Mouse (Mus musculus): ENCODE data around the gene Pex11g.

Gene Pex11g

GRCm38 (mm10) chr8:3482240-3482740, 14.8 kb upstream of the Pex11g start:
- in situ Hi-C loops (cut with MboI, MseI): loop anchor here (25.0 kb wide), 1 partner anchor 1130 kb away; the partner anchor contains the start of gene Zfp958

DNA sequence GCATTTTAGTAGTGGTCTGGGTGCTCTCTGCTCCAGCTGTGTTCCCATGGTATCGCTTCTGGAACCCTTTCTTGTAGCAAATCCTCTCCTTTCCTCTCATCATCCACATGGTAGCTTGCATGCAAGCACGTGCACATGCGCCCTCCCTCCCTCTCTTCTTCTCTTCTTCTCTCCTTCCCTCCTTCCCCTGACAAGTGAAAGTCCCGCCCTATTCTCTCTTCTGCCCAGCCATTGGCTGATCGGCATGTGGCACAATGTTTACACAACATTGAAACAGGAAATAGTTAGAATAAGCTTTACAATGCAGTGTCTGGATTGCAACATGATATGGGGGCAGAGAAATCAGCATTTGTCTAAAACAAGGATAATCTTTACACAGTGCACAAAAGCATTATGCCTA, 14.1 kb upstream of the Pex11g start:
- in situ Hi-C loops (cut with MboI, MseI): loop anchor here (25.0 kb wide), 1 partner anchor 1131 kb away; the partner anchor contains the start of gene Zfp958

- in situ Hi-C loops (cut with MboI, MseI): loop anchor here (25.0 kb wide), 1 partner anchor 1132 kb away; the partner anchor contains the start of gene Zfp958
Measured at GRCm38 (mm10) chr8:3480221-3480785, 12.8 kb upstream of the Pex11g start.

GRCm38 (mm10) chr8:3475715-3476429, 8.4 kb upstream of the Pex11g start:
- in situ Hi-C loops (cut with MboI, MseI): loop anchor here (25.0 kb wide), 1 partner anchor 1136 kb away; the partner anchor contains the start of gene Zfp958

GRCm38 (mm10) chr8:3470562-3470961, 3.1 kb upstream of the Pex11g start, which contains the start of gene Tex45:
Gene Tex45, plus strand, starts transcription at chr8:3470862.
- in situ Hi-C loops (cut with MboI, MseI): no loop called here

- in situ Hi-C loops (cut with MboI, MseI): no loop called here
Measured at GRCm38 (mm10) chr8:3468838-3469237, 1.4 kb upstream of the Pex11g start.

GRCm38 (mm10) chr8:3467886-3468545, 536 bp upstream of the Pex11g start:
- in situ Hi-C loops (cut with MboI, MseI): no loop called here

DNA sequence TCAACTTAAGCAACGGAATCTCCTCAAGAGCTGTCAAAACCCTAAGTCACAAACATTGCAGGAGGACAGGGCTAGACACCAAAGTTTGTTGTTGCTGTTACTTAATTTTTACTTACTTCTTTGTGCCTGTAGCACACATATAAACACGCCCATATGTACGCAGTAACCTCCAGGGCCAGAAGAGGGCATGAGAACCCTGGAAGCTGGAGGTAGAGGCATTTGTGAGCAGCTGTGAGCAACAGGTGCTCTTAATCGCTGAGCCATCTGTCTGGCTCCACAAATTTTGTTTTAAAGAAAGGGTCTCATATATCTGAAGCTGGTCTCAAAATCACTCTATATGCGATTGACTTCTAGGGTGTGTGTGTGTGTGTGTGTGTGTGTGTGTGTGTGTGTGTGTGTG, 3.2 kb downstream of the Pex11g start:
- in situ Hi-C loops (cut with MboI, MseI): no loop called here

DNA sequence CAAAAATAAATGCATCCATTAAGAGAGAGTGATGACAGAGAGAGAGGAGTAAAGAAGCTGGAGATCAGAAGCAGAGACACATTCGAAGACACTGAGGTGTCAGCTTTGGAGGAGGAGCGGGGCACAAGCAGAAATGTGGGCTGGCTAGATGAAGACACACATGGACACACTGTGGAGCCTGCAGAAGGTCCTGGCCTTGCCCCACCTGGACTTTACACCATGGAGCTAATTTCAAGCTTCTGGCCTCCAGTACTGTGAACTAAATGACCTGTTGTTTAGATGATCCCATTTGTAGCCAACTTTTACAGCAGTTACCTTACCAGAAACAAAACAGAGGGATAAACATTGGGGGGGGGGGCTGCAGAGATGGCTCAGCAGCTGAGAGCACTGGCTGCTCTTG, 4.2 kb downstream of the Pex11g start:
- in situ Hi-C loops (cut with MboI, MseI): no loop called here

- in situ Hi-C loops (cut with MboI, MseI): loop anchor here (5.0 kb wide), 1 partner anchor 85 kb away; no protein-coding TSS in a partner anchor
Measured at GRCm38 (mm10) chr8:3451992-3452391, 15.5 kb downstream of the Pex11g start.

DNA sequence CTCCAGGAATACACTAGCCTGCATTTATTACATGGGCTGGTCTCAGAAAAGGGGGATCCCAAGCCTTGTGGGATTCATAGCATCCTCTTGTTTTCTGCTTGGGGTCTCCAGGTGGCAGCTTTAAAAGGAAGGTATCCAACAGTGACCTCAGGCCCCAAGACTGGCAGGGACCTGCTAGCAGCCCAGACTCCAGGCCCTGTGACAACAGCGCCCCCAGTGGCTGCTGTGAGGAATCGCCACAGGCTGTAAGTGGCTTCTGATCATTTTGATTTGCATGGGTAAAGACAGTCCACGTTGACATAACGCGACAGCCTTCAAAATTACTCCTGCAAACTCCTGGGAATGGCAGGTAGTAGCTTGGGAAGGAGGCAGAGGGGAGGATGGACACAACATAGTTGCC, 16.8 kb downstream of the Pex11g start:
- in situ Hi-C loops (cut with MboI, MseI): loop anchor here (5.0 kb wide), 1 partner anchor 83 kb away; no protein-coding TSS in a partner anchor

DNA sequence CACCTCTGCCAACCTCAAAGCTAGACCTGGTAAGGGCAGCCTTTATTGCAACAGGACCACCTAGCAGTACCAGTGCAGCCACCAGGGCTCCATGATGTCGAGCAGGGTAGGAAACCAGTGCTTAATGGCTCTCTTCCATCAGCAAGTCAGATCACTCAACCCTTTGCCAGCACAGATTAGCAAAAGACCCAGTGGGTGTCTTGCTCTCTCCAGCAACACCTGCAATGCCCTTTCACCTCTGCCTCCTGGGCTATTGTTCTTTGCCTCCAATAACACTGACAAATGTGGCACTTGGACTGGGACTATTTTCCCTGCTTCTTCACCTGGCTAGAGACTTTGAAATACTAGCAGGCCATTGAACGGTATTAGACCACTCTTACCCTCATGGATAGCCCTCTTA, 18.3 kb downstream of the Pex11g start:
- in situ Hi-C loops (cut with MboI, MseI): no loop called here

- in situ Hi-C loops (cut with MboI, MseI): no loop called here
Measured at GRCm38 (mm10) chr8:3439510-3439909, 28.0 kb downstream of the Pex11g start.

DNA sequence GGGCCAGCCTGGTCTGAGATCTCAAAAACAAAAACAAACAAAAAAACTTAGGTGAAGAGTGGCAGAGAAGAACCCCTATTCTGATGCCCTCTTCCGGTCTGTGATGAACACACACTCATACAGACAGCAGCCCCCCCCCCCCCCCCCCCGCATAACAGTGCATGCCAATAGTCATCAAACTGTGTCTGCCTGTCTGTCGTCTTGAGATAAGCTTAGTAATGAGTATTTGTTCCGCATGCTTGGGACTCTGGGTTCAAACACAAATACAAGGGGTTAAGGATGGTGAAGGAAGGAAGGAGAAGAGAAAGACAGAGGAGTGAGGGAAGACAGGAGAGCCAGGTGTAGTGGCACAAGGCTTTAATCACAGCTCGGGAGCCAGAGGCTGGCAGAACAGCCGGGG, 31.0 kb downstream of the Pex11g start:
- in situ Hi-C loops (cut with MboI, MseI): no loop called here

GRCm38 (mm10) chr8:3431113-3431512, 36.4 kb downstream of the Pex11g start:
- in situ Hi-C loops (cut with MboI, MseI): no loop called here

DNA sequence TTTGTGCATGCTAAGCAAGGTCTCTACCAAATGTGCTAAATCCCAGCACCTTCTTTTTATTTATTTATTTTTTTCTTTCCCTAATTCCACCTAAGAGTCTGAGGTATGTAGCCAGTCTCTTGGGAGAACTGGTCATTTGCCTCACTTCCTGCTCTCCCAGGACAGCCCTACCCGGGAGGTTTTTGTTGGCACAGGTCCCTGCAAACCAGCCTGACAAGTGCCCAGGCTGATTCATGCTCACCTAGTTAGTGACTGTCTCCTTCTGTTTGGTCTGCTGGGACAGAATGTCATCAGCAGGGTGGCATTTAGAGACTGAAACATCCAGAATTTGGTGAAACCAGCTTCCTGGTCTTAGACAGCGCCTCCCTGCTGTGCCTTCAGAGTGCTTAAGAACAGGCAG, 37.5 kb downstream of the Pex11g start:
- in situ Hi-C loops (cut with MboI, MseI): no loop called here

GRCm38 (mm10) chr8:3428426-3428825, 39.1 kb downstream of the Pex11g start:
- in situ Hi-C loops (cut with MboI, MseI): no loop called here

DNA sequence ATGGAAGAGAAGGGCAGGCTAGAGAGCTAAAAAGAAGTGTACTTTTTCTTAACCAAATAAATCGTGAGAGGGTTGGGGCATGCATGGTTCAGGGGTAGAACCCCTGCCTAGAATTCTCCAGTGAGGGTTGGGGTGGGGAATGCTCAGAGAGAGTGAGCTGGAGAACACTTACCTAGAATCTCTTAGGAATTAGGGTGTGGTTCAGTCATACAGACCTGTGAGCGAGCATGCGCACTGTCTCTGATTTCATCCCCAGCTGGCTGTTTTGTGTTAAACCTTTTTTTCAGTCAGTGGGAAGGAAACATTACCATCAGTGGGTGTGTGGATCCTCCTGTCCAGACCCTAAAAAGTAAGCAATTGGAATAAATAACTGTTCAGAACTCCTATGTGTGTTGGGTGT, 41.3 kb downstream of the Pex11g start:
- in situ Hi-C loops (cut with MboI, MseI): no loop called here

- in situ Hi-C loops (cut with MboI, MseI): no loop called here
Measured at GRCm38 (mm10) chr8:3425217-3425616, 42.3 kb downstream of the Pex11g start.

DNA sequence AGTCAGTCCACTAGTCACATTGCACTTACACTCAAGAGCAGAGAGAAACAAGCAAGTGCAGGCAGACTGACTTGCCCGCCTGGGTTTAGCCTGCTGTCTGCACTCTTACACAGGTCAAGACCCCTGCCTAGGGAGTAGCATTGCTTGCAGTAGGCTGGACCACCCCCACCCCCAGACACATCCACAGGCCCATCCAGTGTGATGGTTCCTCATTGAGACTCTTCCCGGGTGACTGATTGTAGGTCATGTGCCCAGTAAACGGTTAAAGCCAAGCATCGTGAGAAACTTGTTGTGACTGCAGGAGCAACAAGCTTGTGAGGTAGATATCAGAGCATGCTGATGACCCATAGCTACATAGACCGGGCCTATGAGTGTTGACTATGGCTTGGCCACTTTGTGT, 46.0 kb downstream of the Pex11g start:
- in situ Hi-C loops (cut with MboI, MseI): no loop called here

DNA sequence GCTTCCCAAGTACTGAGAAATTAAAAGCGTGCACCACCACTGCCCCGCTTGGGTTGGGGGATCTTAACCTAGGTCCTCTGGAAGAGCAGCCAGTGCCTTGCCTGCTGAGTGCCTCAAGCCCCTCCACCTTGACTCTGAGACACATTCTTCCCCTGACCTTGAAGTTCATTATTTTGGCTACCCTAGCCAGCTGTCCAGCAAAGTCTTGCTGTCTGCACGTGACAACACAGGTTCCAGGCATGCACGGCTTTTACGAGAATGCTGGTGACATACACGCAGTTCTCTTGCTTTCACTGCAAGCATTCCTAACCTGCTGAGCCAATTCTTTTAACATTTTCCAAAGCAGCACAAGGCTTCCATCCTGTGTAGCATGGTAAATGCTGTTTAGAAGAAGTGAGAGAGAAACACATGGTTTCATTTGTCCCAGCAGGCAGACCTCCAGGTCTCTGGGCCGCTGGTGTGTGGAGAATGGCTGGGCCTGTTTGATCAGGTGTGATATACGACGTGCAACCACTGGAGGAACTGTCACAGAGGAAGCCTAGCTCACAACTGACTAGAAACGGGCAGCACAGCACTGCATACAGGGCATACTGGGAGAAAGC, 47.3 kb downstream of the Pex11g start:
- in situ Hi-C loops (cut with MboI, MseI): no loop called here

DNA sequence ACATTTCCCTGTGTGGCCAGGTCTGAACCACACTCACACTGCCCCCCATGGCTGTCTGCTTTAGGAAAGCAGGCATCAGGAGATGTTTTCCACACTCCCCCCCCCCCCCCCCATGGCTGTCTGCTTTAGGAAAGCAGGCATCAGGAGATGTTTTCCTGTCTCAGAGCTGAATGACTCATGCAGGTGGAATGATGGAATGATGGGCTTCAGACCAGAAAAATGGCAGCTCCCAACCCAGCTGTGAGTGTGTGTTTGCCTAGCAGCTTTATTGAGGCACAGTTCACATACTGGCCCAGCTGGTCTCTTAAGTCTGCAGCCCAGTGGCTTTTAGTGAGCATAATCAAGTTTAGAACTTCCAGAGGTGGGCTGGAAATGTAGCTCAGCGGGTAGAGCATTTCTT, 49.4 kb downstream of the Pex11g start:
- in situ Hi-C loops (cut with MboI, MseI): no loop called here

All from regulatory T cell (primary cell).